Mouse (Mus musculus): ENCODE measurements at regions not wholly inside any gene's neighbourhood (a gene's known extent, or its start where the extent isn't known, plus 50 kb on each side); places are given as distances from the start of the nearest gene placed in this dataset.

DNA sequence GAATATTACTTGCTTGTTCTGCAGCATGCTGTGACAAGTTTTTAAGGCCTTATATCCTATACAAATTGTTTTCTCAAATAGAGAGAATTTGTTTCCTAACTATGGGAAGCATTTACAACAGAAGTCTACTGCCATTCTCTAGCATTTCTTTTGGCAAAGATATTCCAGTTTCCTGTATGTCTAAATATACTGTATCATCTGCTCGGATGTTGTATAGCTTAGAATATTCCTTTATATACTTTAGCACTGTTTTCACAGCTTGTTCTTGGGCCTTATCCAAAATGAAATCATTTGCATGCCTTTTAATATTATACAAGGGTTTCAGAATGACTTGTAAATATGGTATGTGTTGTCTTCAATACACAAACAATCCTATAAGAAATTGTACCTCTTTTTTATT, 92.1 kb upstream of the Ins2 start:
- DNase-seq (ENCODE audit: low read depth): no peak

DNA sequence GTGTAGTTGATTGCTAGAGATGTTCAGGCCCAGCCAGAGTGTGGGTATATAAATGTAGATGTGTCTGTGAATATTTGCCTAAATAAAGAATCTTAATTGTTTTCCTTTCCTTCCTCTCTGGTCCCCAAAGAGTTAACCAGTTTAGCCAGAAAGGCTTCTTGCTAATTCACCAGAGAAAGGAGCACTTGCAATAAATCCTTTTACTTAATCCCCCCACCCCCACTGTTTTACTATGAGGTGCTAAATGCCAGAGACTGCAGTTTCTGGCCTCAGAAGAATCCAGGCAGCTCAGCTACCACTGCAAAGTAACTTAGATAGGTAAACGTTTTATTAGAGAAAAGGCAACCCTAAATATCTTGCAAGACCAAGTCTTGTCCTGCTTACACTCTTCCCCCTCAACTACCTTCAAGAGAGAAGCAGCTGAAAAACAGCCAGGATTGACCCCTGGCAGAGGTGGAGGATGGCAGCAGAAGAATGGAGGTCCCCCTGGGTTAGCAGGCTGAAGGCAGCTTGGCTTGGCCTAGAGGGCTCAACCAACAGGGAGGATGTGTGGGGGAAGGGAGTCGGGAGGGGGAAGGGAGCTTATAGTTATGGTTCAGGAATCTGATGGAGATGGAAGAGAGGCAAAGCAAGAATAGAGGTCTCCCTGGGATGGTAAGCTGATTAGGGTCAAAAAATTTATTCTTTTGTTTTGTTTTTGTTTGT, 87.9 kb upstream of the Ins2 start:
- DNase-seq (ENCODE audit: low read depth): no peak

DNA sequence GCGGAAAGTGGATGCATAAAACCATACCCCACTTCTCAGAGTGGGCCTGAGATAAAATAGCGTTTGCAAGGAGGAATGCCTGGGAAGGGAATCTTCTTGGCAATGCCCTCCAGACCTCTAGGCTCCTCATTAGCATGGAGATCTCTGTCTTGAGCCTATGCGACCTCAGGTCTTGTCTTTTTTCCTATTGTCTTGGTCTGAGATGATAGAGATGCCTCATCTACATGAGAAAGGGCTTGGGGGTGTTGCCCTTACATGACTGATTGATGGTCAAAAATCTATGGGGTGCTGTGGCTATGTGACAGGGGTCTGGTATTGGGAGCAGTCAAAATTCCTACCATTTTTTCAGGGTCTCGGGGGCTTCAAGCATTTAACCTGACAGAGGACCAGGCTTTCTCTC, 67.5 kb upstream of the Ins2 start:
- DNase-seq (ENCODE audit: low read depth): no peak

DNA sequence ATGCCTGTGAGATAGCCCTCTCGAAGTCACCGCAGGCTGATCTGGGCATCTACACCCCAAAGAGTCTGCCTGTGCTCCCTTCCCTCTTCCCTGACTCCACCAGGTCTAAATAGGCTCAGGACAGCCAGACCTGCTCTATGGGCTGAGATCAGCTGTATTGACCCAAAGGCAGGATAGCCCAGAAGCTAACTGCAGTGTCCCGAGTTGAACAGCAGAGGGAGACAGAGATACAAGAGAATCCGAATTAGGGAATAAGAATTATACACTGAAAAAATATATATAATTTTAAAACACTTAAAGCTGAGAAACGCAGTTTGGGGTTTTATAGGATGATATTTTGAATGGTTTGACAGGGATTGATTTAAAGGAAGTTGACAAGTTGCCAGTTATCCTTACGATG, 56.2 kb upstream of the Ins2 start:
- peak; percentile 9 for DNase-seq (ENCODE audit: low read depth)

DNA sequence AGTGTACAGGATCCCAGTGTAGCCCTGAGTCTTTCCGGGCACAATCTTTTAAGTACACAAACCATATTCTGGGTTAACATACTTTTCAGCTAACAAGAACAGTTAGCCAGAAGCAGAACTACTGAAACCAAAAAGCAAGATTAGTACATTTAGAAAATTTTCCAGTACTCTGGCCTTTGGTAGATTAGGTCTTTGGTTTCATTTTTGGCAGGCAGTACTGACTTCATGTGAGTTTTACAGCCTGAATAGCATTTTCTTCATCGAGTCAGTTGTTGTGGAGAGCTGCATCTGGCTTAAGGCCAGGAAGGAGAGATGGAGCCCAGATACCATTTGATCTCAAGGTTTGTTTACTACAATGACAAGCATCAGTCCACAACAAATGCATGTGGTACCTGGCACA, 51.3 kb upstream of the Ins2 start:
- DNase-seq (ENCODE audit: low read depth): no peak
